Mouse (Mus musculus): ENCODE measurements around the gene Uts2.

GRCm38 (mm10) chr4:150950972-150951371 lies 45.9 kb upstream of the Uts2 start:
- no peak for TF ChIP-seq TAL1 (IDR thresholded peaks at IDR 0.05; ENCODE audit: low read length)
- no peak for TF ChIP-seq GATA1 (IDR thresholded peaks at IDR 0.05; ENCODE audit: low read length)
